Mouse (Mus musculus): ENCODE data around the gene 4632433K11Rik. TPM values are rescaled to one million over a fixed set of nuclear protein-coding genes. Genes with fewer than 3 reads are reported as not detected.

The 4632433K11Rik gene
- total and polyA plus RNA-seq, 3 experiments: not detected

- in situ Hi-C loops (cut with MboI; ENCODE audit: low pct_ligation_motif_present, low pct_unique_long_range_greater_than_20kb, low sequenced_read_pairs): no loop called here
- dilution Hi-C loops (cut with MboI; ENCODE audit: extremely low pct_ligation_motif_present, extremely low pct_unique_long_range_greater_than_20kb, low sequenced_read_pairs): no loop called here
- peak overlapping the region; percentile 61 for H3K9ac ChIP-seq (ENCODE audit: insufficient read depth, low read depth)
- peaks cover 70% of the 10 kb centered on the region for H3K79me2 ChIP-seq (replicated peaks; ENCODE audit: control insufficient read depth, extremely low read depth, insufficient read depth, poor library complexity, severe bottlenecking)
- peak overlapping the region; percentile 95 for H3K4me2 ChIP-seq (ENCODE audit: insufficient read depth, low read depth, poor library complexity, severe bottlenecking)
- peaks cover 12 to 55% of the 10 kb centered on the region in 2 experiments for H3K4me1 ChIP-seq (ENCODE audit: control insufficient read depth in 1 of 2, insufficient read depth in 2 of 2)
- H3K27me3 ChIP-seq (replicated peaks): no peaks in the 10 kb centered on the region
- peaks cover 32 to 53% of the 10 kb centered on the region in 2 experiments for H3K36me3 ChIP-seq (replicated peaks in 1 of 2; ENCODE audit: control insufficient read depth in 1 of 2, insufficient read depth in 1 of 2, low read length in 1 of 2)
- no peaks in the 10 kb centered on the region for H3K9me3 ChIP-seq (replicated peaks; ENCODE audit: low read length)
- H3K27ac ChIP-seq (ENCODE audit: insufficient read depth, low read depth): peak overlapping the region; percentile 99
- DNase-seq (ENCODE audit: extremely low read depth): peak; percentile 95
- peak overlapping the region; percentile 54 to 68 (median 64) for H3K4me3 ChIP-seq (replicated peaks in 1 of 3; ENCODE audit: low read depth in 2 of 3, low read length in 2 of 3, poor library complexity in 1 of 3)
- TF ChIP-seq ETS1 (conservative IDR thresholded peaks at IDR 0.05; ENCODE audit: low read depth, low read length) (peak; percentile 47; the same call in 1 of the 2 replicates), CHD1 (IDR thresholded peaks at IDR 0.05; ENCODE audit: low read depth, low read length) (no peak), EP300 (IDR thresholded peaks at IDR 0.05; ENCODE audit: low read length) (peak; percentile 96), MAZ (IDR thresholded peaks at IDR 0.05; ENCODE audit: low read depth, low read length) (0 out of 2 replicates have a peak, but pooled peaks have one; percentile 59), SIN3A (IDR thresholded peaks at IDR 0.05; ENCODE audit: low read length) (peak; percentile 36; the same call in 1 of the 2 replicates), RAD21 (IDR thresholded peaks at IDR 0.05; ENCODE audit: low read depth, low read length) (no peak), MAFK (IDR thresholded peaks at IDR 0.05; ENCODE audit: insufficient replicate concordance, low read length) (peak; percentile 53; the same call in 1 of the 2 replicates), MAX (IDR thresholded peaks at IDR 0.05; ENCODE audit: low read length) (no peak; the same call in 1 of the 2 replicates), ZC3H11A (IDR thresholded peaks at IDR 0.05; ENCODE audit: low read depth, low read length) (no peak), UBTF (IDR thresholded peaks at IDR 0.05; ENCODE audit: low read depth, low read length) (peak; percentile 16; the same call in 1 of the 2 replicates), BHLHE40 (IDR thresholded peaks at IDR 0.05; ENCODE audit: low read depth, low read length) (peak; percentile 62), ZMIZ1 (IDR thresholded peaks at IDR 0.05; ENCODE audit: low read depth, low read length) (peak; percentile 24), POLR2AphosphoS2 (IDR thresholded peaks at IDR 0.05; ENCODE audit: low read depth, low read length) (peak; percentile 78; the same call in 1 of the 2 replicates), CHD2 (IDR thresholded peaks at IDR 0.05; ENCODE audit: low read length) (peak; percentile 68), JUN (IDR thresholded peaks at IDR 0.05; ENCODE audit: insufficient read depth, low read depth, low read length) (peak; percentile 69), USF2 (conservative IDR thresholded peaks at IDR 0.05; ENCODE audit: low read depth, low read length) (no peak), POLR2A (IDR thresholded peaks at IDR 0.05; ENCODE audit: low read depth, low read length) (peak; percentile 71), SMC3 (IDR thresholded peaks at IDR 0.05; ENCODE audit: low read depth, low read length) (no peak), MEF2A (IDR thresholded peaks at IDR 0.05; ENCODE audit: borderline replicate concordance, low read depth, low read length) (0 out of 2 replicates have a peak, but pooled peaks have one; percentile 38), KAT2A (IDR thresholded peaks at IDR 0.05; ENCODE audit: insufficient replicate concordance, low read length) (0 out of 2 replicates have a peak, but pooled peaks have one; percentile 28), TBP (conservative IDR thresholded peaks at IDR 0.05; ENCODE audit: low read depth, low read length) (peak; percentile 72), E2F4 (IDR thresholded peaks at IDR 0.05; ENCODE audit: insufficient replicate concordance, low read depth, low read length) (peak; percentile 81; the same call in 1 of the 2 replicates), GABPA (IDR thresholded peaks at IDR 0.05; ENCODE audit: insufficient replicate concordance, low read depth, low read length) (no peak), MYC (IDR thresholded peaks at IDR 0.05; ENCODE audit: low read depth, low read length) (peak; percentile 73; the same call in 1 of the 2 replicates), IRF4 (IDR thresholded peaks at IDR 0.05; ENCODE audit: low read depth, low read length) (peak; percentile 99), ZNF384 (IDR thresholded peaks at IDR 0.05; ENCODE audit: low read depth, low read length) (no peak), JUND (conservative IDR thresholded peaks at IDR 0.05; ENCODE audit: low read depth, low read length) (peak; percentile 36; the same call in 1 of the 2 replicates), USF1 (IDR thresholded peaks at IDR 0.05; ENCODE audit: low read depth, low read length) (no peak), ELF1 (IDR thresholded peaks at IDR 0.05; ENCODE audit: low read depth, low read length) (peak; percentile 69), NELFE (IDR thresholded peaks at IDR 0.05; ENCODE audit: low read depth, low read length) (peak; percentile 70), RCOR1 (conservative IDR thresholded peaks at IDR 0.05; ENCODE audit: low read depth, low read length) (peak; percentile 62; the same call in 1 of the 2 replicates), HCFC1 (IDR thresholded peaks at IDR 0.05; ENCODE audit: low read depth, low read length) (peak; percentile 52), TCF12 (IDR thresholded peaks at IDR 0.05; ENCODE audit: low read depth, low read length) (peak; percentile 76)
Measured at GRCm38 (mm10) chr7:5083325-5084105, 49.6 kb downstream of the 4632433K11Rik start.
